Mouse (Mus musculus): Measurements from ENCODE around the gene Mettl18.

DNA sequence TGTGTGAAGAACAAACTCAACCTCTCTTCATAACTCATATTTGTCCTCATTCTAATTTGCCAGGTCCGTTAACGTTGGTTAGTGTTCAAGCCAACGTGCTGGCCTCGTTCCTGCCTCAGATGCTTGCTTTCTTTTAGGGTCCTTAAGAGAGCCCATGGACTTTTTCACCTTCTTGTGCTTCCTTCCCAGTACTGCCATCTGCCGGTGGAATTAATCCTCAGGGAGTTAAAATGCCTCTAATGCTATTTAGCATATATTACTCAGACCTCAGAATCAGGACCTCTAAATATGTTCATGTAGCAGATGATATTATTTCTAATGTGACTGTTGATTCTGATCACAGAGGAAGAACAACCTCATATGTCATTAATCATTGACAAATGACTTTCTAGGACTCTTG, 32.7 kb downstream of the Mettl18 start:
- TF ChIP-seq CTCF (IDR thresholded peaks at IDR 0.05) (peak; percentile 48), POLR2A (IDR thresholded peaks at IDR 0.05; ENCODE audit: insufficient read depth, low read depth, low read length) (no peak), EP300 (IDR thresholded peaks at IDR 0.05; ENCODE audit: insufficient read depth, low read depth, low read length) (no peak)

Measured in heart, adult 2 months (tissue).